18 mouse cellular contexts compared by ENCODE assay signal in the genomic region with DNA sequence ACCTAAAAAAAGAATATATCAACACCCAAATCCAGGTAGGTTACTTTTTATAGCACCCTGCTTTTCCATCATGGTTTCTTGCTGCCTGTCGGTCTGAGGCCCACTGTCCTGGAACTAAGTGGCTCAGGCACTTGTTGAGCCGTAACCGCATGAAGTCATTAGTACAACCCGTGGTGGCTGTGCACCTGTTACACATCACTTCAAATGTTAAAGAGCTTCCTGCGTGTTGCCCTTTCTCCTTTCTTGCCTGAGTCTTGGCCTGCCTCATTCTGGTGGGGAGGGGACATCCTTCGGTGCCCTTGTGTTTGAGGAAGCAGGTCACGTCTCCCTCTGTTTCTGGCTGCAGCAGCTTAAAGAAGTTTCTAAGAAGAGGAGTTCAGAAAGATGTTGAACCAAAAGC. TPM values are rescaled to one million over a fixed set of nuclear protein-coding genes. Genes with fewer than 3 reads are reported as not detected.
A peak's percentile ranks its signal among the peaks of the same experiment; 100 is the strongest.
DNase-seq lines count a peak whose midpoint lies in the region; ATAC-seq lines count a peak whose summit lies in the region.
"Had no signal": no experiment of that assay in that cellular context is flagged by ENCODE, and none has a peak within 500 bp of the region (broad histone marks: within the 10 kb centered on the region; RNA-seq: fewer than 3 reads in every experiment).

No protein-coding gene starts in this region.

- no peaks in the 10 kb centered on the region for H3K4me1 ChIP-seq in kidney, embryonic 15.5 days
- H3K4me1 ChIP-seq in midbrain, embryonic 16.5 days (ENCODE audit: control insufficient read depth, insufficient read depth, low read length), result no peaks in the 10 kb centered on the region
- H3K4me1 ChIP-seq: forebrain, embryonic 13.5 days; midbrain, embryonic 15.5 days; neural tube, embryonic 13.5 days had no signal

- no peak for DNase-seq in kidney, adult 18-20 months
- DNase-seq in B cell, adult 2 months, result peak; percentile 59 to 66
- no peak for DNase-seq in frontal cortex, postnatal 25 days (ENCODE audit: low spot score in 2 of 2)
- DNase-seq in lung, postnatal 36 days, result no peak
- DNase-seq: cerebellum, adult 11 months; gastrocnemius, postnatal 14 days; lung, postnatal 4 days had no signal

- H3K9me3 ChIP-seq in kidney, embryonic 15.5 days (replicated peaks), result no peaks in the 10 kb centered on the region
- H3K9me3 ChIP-seq in midbrain, embryonic 16.5 days (replicated peaks; ENCODE audit: control insufficient read depth, low read length, poor library complexity, severe bottlenecking), result no peaks in the 10 kb centered on the region
- H3K9me3 ChIP-seq: forebrain, embryonic 13.5 days; heart, embryonic 13.5 days; limb, embryonic 12.5 days; liver, embryonic 15.5 days; midbrain, embryonic 15.5 days; neural tube, embryonic 13.5 days had no signal

- 51% methylated on average over 7 of the region's 7 CpGs for WGBS in kidney, embryonic 15.5 days
- WGBS in midbrain, embryonic 16.5 days, result 56% methylated on average over 7 of the region's 7 CpGs

- H3K36me3 ChIP-seq in kidney, embryonic 15.5 days, result no peaks in the 10 kb centered on the region
- H3K36me3 ChIP-seq in midbrain, embryonic 16.5 days (ENCODE audit: control insufficient read depth, insufficient read depth, low read length), result no peaks in the 10 kb centered on the region
- H3K36me3 ChIP-seq: heart, embryonic 13.5 days; limb, embryonic 12.5 days; liver, embryonic 15.5 days; midbrain, embryonic 15.5 days; neural tube, embryonic 13.5 days had no signal

- no peak overlapping the region for H3K4me3 ChIP-seq in kidney, embryonic 15.5 days (replicated peaks)
- no peak overlapping the region for H3K4me3 ChIP-seq in midbrain, embryonic 16.5 days (ENCODE audit: low read depth, low read length)
- H3K4me3 ChIP-seq: forebrain, embryonic 13.5 days; heart, embryonic 13.5 days; limb, embryonic 12.5 days; liver, embryonic 15.5 days; midbrain, embryonic 15.5 days; neural tube, embryonic 13.5 days had no signal

- ATAC-seq in kidney, embryonic 15.5 days (replicated peaks; ENCODE audit: low FRiP score), result 0 out of 2 replicates have a peak, but pooled peaks have one; percentile 36
- peak; percentile 84 for ATAC-seq in activated CD4-positive, CD25-positive, alpha-beta regulatory T cell, adult 4 months
- peak; percentile 76 for ATAC-seq in neutrophil, adult 5-6 weeks (ENCODE audit: extremely low read depth, insufficient number of reproducible peaks, low FRiP score, poor library complexity, severe bottlenecking)
- ATAC-seq in midbrain, embryonic 16.5 days, result no peak
- ATAC-seq: forebrain, embryonic 13.5 days; intestine, embryonic 16.5 days; midbrain, embryonic 15.5 days had no signal

- H3K27me3 ChIP-seq in kidney, embryonic 15.5 days, result peaks cover 34% of the 10 kb centered on the region
- no peaks in the 10 kb centered on the region for H3K27me3 ChIP-seq in midbrain, embryonic 16.5 days (ENCODE audit: control insufficient read depth, insufficient read depth, low read depth, low read length)
- H3K27me3 ChIP-seq: forebrain, embryonic 13.5 days; limb, embryonic 12.5 days; midbrain, embryonic 15.5 days; neural tube, embryonic 13.5 days had no signal

- no peak overlapping the region for H3K4me2 ChIP-seq in kidney, embryonic 15.5 days
- no peak overlapping the region for H3K4me2 ChIP-seq in midbrain, embryonic 16.5 days (ENCODE audit: low read length)
- H3K4me2 ChIP-seq: forebrain, embryonic 13.5 days; heart, embryonic 13.5 days; limb, embryonic 12.5 days; liver, embryonic 15.5 days; midbrain, embryonic 15.5 days; neural tube, embryonic 13.5 days had no signal

- no peak overlapping the region for H3K9ac ChIP-seq in kidney, embryonic 15.5 days
- no peak overlapping the region for H3K9ac ChIP-seq in midbrain, embryonic 16.5 days (ENCODE audit: low read depth, low read length)
- H3K9ac ChIP-seq: forebrain, embryonic 13.5 days; heart, embryonic 13.5 days; limb, embryonic 12.5 days; liver, embryonic 15.5 days; midbrain, embryonic 15.5 days; neural tube, embryonic 13.5 days had no signal

- H3K27ac ChIP-seq in kidney, embryonic 15.5 days, result no peak overlapping the region
- H3K27ac ChIP-seq in midbrain, embryonic 16.5 days (ENCODE audit: low read length), result no peak overlapping the region
- H3K27ac ChIP-seq: forebrain, embryonic 13.5 days; heart, embryonic 13.5 days; limb, embryonic 12.5 days; liver, embryonic 15.5 days; midbrain, embryonic 15.5 days; neural tube, embryonic 13.5 days had no signal

RNA-seq across cellular contexts. Expression of gene Ccnj, which starts 21.2 kb away (rescaled TPM):
- 15.5 and 16.3 TPM in 2 replicates for polyA plus RNA-seq in kidney, embryonic 15.5 days (2015; fragmentation: Nextera tagmentation; extraction: Ambion mirVana)
- polyA plus RNA-seq in activated CD4-positive, CD25-positive, alpha-beta regulatory T cell, adult 4 months (2017; shearing (Covaris generic)), result 1 to 10 TPM; 3.1 to 3.2 TPM
- total RNA-seq in neutrophil, adult 5-6 weeks (2017), result 16.5 and 18.3 TPM in 2 replicates
- polyA plus RNA-seq in midbrain, embryonic 16.5 days (2015; fragmentation: Nextera tagmentation; extraction: Ambion mirVana), result 16.7 and 19.8 TPM in 2 replicates

Comparison
In these comparisons a context has a peak if more than half of its experiments do, and no peak if none do; other contexts are left out.
1. DNase-seq: peak in B cell, adult 2 months (2 of 2); none in kidney, adult 18-20 months (single experiment), frontal cortex, postnatal 25 days (0 of 2) and lung, postnatal 36 days (single experiment).